In the genomic region with DNA sequence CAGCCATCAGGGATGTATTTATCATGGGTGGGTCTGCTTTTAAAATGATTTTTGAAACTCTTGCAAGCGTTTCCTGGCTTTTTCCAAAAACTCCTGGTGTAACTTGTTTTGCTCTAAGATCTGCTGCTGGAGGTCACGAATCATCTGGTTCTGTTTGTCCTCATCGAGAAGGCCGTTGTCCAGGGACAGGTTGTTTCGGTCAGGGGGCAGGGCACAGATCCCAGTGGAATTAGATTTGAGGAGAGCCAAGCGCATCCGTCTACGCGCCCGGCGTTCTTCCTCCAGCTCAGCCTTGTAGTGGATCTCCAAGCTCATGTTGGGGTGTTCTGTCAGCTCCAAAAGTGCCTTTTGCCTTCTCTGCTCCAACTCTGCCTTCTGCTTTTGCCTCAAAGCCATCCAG, we compare ENCODE assay signal across 20 mouse cellular contexts. TPM values are rescaled to one million over a fixed set of nuclear protein-coding genes. Genes with fewer than 3 reads are reported as not detected.
A peak's percentile ranks its signal among the peaks of the same experiment; 100 is the strongest.
DNase-seq lines count a peak whose midpoint lies in the region; ATAC-seq and TF ChIP-seq lines count a peak whose summit lies in the region.
"Had no signal": no experiment of that assay in that cellular context is flagged by ENCODE, and none has a peak within 500 bp of the region (broad histone marks: within the 10 kb centered on the region; RNA-seq: fewer than 3 reads in every experiment).

No protein-coding gene starts in this region.

- no peak overlapping the region for H3K9ac ChIP-seq in heart, embryonic 12.5 days
- no peak overlapping the region for H3K9ac ChIP-seq in limb, embryonic 13.5 days
- H3K9ac ChIP-seq: forebrain, embryonic 13.5 days; kidney, embryonic 15.5 days; liver, embryonic 15.5 days had no signal

- no peaks in the 10 kb centered on the region for H3K27me3 ChIP-seq in heart, embryonic 12.5 days (replicated peaks)
- H3K27me3 ChIP-seq in limb, embryonic 13.5 days = no peaks in the 10 kb centered on the region
- H3K27me3 ChIP-seq: forebrain, embryonic 13.5 days; kidney, embryonic 15.5 days; liver, embryonic 15.5 days; Patski had no signal

- no peak overlapping the region for H3K27ac ChIP-seq in heart, embryonic 12.5 days (ENCODE audit: poor library complexity, severe bottlenecking)
- peak overlapping the region; percentile 39; the same call in 1 of the 2 replicates for H3K27ac ChIP-seq in limb, embryonic 13.5 days
- H3K27ac ChIP-seq: forebrain, embryonic 13.5 days; hindbrain, embryonic 10.5 days; kidney, embryonic 15.5 days; layer of hippocampus, adult 2 months; liver, embryonic 15.5 days had no signal

- TF ChIP-seq CTCF in lung, adult 2 months (IDR thresholded peaks at IDR 0.05; ENCODE audit: insufficient read depth, low read length) = no peak

- 91% methylated on average over 11 of the region's 11 CpGs for WGBS in heart, embryonic 12.5 days
- WGBS in lung, adult 2 months = 74% methylated on average over 11 of the region's 11 CpGs
- 87% methylated on average over 11 of the region's 11 CpGs for WGBS in limb, embryonic 13.5 days

- H3K4me3 ChIP-seq in heart, embryonic 12.5 days = no peak overlapping the region
- no peak overlapping the region for H3K4me3 ChIP-seq in lung, adult 2 months (replicated peaks; ENCODE audit: extremely low read depth, low read depth, low read length)
- H3K4me3 ChIP-seq in limb, embryonic 13.5 days = no peak overlapping the region
- H3K4me3 ChIP-seq: forebrain, embryonic 13.5 days; hindbrain, embryonic 10.5 days; kidney, embryonic 15.5 days; layer of hippocampus, adult 2 months; liver, embryonic 15.5 days; megakaryocyte, embryonic 14.5 days had no signal

- H3K9me3 ChIP-seq in heart, embryonic 12.5 days (replicated peaks) = no peaks in the 10 kb centered on the region
- H3K9me3 ChIP-seq in limb, embryonic 13.5 days = 0 out of 2 replicates have a peak, but pooled peaks cover 7% of the 10 kb centered on the region
- H3K9me3 ChIP-seq: kidney, embryonic 15.5 days; liver, embryonic 15.5 days; megakaryocyte, embryonic 14.5 days had no signal

- no peak for TF ChIP-seq POLR2A in lung, adult 2 months (IDR thresholded peaks at IDR 0.05; ENCODE audit: borderline replicate concordance, extremely low read depth, low read depth, low read length)

- no peak for ATAC-seq in heart, embryonic 12.5 days (ENCODE audit: insufficient number of reproducible peaks, low FRiP score)
- no peak for ATAC-seq in limb, embryonic 13.5 days (ENCODE audit: low FRiP score, low read depth)
- ATAC-seq: activated CD4-positive, CD25-positive, alpha-beta regulatory T cell, adult 4 months; forebrain, embryonic 13.5 days; inflammation-experienced regulatory T-cells, adult 6 months; midbrain, embryonic 16.5 days; Patski had no signal

- DNase-seq in heart, adult 11 months = peak; percentile 96
- DNase-seq in lung, postnatal 36 days = peak; percentile 33
- no peak for DNase-seq in lung, adult 2 months
- DNase-seq in testis, postnatal 10 days (ENCODE audit: low spot score) = peak; percentile 73
- DNase-seq in embryo, embryonic 10.5 days (ENCODE audit: low spot score) = no peak
- DNase-seq: cerebellum, adult 9-11 months; lung, postnatal 10 days; thymus, adult 18-20 months had no signal

- peaks cover 8% of the 10 kb centered on the region for H3K4me1 ChIP-seq in heart, embryonic 12.5 days (replicated peaks)
- peaks cover 5% of the 10 kb centered on the region; the same call in 1 of the 2 replicates for H3K4me1 ChIP-seq in lung, adult 2 months (ENCODE audit: control insufficient read depth, insufficient read depth, low read length)
- H3K4me1 ChIP-seq in limb, embryonic 13.5 days = peaks cover 35% of the 10 kb centered on the region
- H3K4me1 ChIP-seq: liver, embryonic 15.5 days had no signal

- H3K36me3 ChIP-seq in heart, embryonic 12.5 days = peaks cover 34% of the 10 kb centered on the region
- peaks cover 48% of the 10 kb centered on the region for H3K36me3 ChIP-seq in limb, embryonic 13.5 days
- H3K36me3 ChIP-seq: liver, embryonic 15.5 days had no signal

- no peak overlapping the region for H3K4me2 ChIP-seq in heart, embryonic 12.5 days
- no peak overlapping the region for H3K4me2 ChIP-seq in limb, embryonic 13.5 days (replicated peaks)
- H3K4me2 ChIP-seq: forebrain, embryonic 13.5 days; kidney, embryonic 15.5 days; liver, embryonic 15.5 days had no signal

RNA-seq across cellular contexts. Expression of gene Cep295nl, which starts 9.9 kb away (rescaled TPM):
- polyA plus RNA-seq in heart, embryonic 12.5 days (2016; fragmentation: Nextera tagmentation; extraction: Ambion mirVana) = 0.23 and 0.24 TPM in 2 replicates
- 0.28 and 0.32 TPM in 2 replicates for polyA plus RNA-seq in lung, adult 2 months (2012; rRNA removed)
- polyA plus RNA-seq in limb, embryonic 13.5 days (2015; fragmentation: Nextera tagmentation; extraction: Ambion mirVana) = 0.55 and 0.86 TPM in 2 replicates
- polyA plus RNA-seq: liver, embryonic 15.5 days had no signal

RNA-seq across cellular contexts. Expression of gene Timp2, which starts 23.2 kb away (rescaled TPM):
- polyA plus RNA-seq in heart, embryonic 12.5 days (2016; fragmentation: Nextera tagmentation; extraction: Ambion mirVana) = 68.9 and 72.1 TPM in 2 replicates
- 353 and 397 TPM in 2 replicates for polyA plus RNA-seq in lung, adult 2 months (2012; rRNA removed)
- polyA plus RNA-seq in limb, embryonic 13.5 days (2015; fragmentation: Nextera tagmentation; extraction: Ambion mirVana) = 115 and 116 TPM in 2 replicates

RNA-seq across cellular contexts. Expression of gene Usp36, which starts 42.3 kb away (rescaled TPM):
- 14.8 and 16.2 TPM in 2 replicates for polyA plus RNA-seq in heart, embryonic 12.5 days (2016; fragmentation: Nextera tagmentation; extraction: Ambion mirVana)
- 18.2 and 19.0 TPM in 2 replicates for polyA plus RNA-seq in lung, adult 2 months (2012; rRNA removed)
- polyA plus RNA-seq in limb, embryonic 13.5 days (2015; fragmentation: Nextera tagmentation; extraction: Ambion mirVana) = 22.1 and 25.0 TPM in 2 replicates

Comparison
In these comparisons a context has a peak if more than half of its experiments do, and no peak if none do; other contexts are left out.
1. DNase-seq: peak in heart, adult 11 months (single experiment), lung, postnatal 36 days (single experiment) and testis, postnatal 10 days (single experiment); none in lung, adult 2 months (single experiment) and embryo, embryonic 10.5 days (single experiment).